Mouse (Mus musculus) forebrain, embryonic 16.5 days (tissue): Measurements from ENCODE around the gene Fam53b. TPM values are rescaled to one million over a fixed set of nuclear protein-coding genes. Genes with fewer than 3 reads are reported as not detected.
A peak's percentile ranks its signal among the peaks of the same experiment; 100 is the strongest.

Experiments used
- ATAC-seq: fragments of 200-750 bp; cut with Nextera tagmentation; 2 replicates; pipeline ENCODE4 v1.8.0; 2017; ENCODE audit warnings: mild to moderate bottlenecking, moderate library complexity
- H3K27ac ChIP-seq: fragments of 300-500 bp; sonication (generic); 2 replicates; pipeline ENCODE4 v1.5.1; 2014; ENCODE audit warnings: low read length, control low read depth
- H3K27me3 ChIP-seq: fragments of 300-500 bp; sonication (generic); replicated peaks from 2 replicates; pipeline ENCODE4 v1.6.1; 2014; ENCODE audit warnings: low read length; ENCODE audit not compliant: control insufficient read depth, insufficient read depth
- H3K36me3 ChIP-seq: fragments of 300-500 bp; sonication (generic); 2 replicates; pipeline ENCODE4 v1.6.1; 2014; ENCODE audit not compliant: control insufficient read depth, insufficient read depth
- H3K4me1 ChIP-seq: fragments of 300-500 bp; sonication (generic); replicated peaks from 2 replicates; pipeline ENCODE4 v1.6.1; 2014; ENCODE audit warnings: low read length; ENCODE audit not compliant: control insufficient read depth, insufficient read depth
- H3K4me2 ChIP-seq: fragments of 300-500 bp; sonication (generic); 2 replicates; pipeline ENCODE4 v1.6.1; 2014; ENCODE audit warnings: mild to moderate bottlenecking, low read length, control low read depth
- H3K4me3 ChIP-seq: fragments of 300-500 bp; sonication (generic); replicated peaks from 2 replicates; pipeline ENCODE4 v1.5.1; 2014; ENCODE audit warnings: mild to moderate bottlenecking, low read length, control low read depth
- H3K9ac ChIP-seq: fragments of 300-500 bp; sonication (generic); replicated peaks from 2 replicates; pipeline ENCODE4 v1.6.1; 2014; ENCODE audit warnings: low read depth, low read length, control low read depth
- H3K9me3 ChIP-seq: fragments of 300-500 bp; sonication (generic); 2 replicates; pipeline ENCODE4 v1.6.1; 2016; ENCODE audit warnings: low read length; ENCODE audit not compliant: control insufficient read depth
- WGBS: fragments of 180-500 bp; shearing (Covaris S2); extraction: QIAGEN DNeasy Blood & Tissue Kit; methylation state at CpG from one replicate; pipeline ENCODE4 v1.1.7; 2014; 5-methylcytosine and 5-hydroxymethylcytosine counted together
- polyA plus RNA-seq: library from polyadenylated mRNA; unstranded; fragments of >200 nt; fragmentation: Nextera tagmentation; extraction: Ambion mirVana; gene quantifications from 2 replicates; pipeline ENCODE4 v1.2.1, GENCODE M21; 2015

Gene Fam53b
- polyA plus RNA-seq, 1 experiment from 2014 or later: 29.2 TPM

GRCm38 (mm10) chr7:132812619-132813415 is 869 bp downstream of the Fam53b start:
- under 1% methylated on average over 59 of the region's 59 CpGs for WGBS
- peak; percentile 18 for ATAC-seq
- peaks cover 49% of the 10 kb centered on the region for H3K4me1 ChIP-seq

GRCm38 (mm10) chr7:132811716-132812618 is 1.7 kb downstream of the Fam53b start:
- WGBS: 9% methylated on average over 23 of the region's 23 CpGs
- H3K4me3 ChIP-seq: peak overlapping the region; percentile 82
- H3K4me2 ChIP-seq: peak overlapping the region; percentile 85
- no peaks in the 10 kb centered on the region for H3K27me3 ChIP-seq
- H3K27ac ChIP-seq: peak overlapping the region; percentile 90
- peak overlapping the region; percentile 90 for H3K9ac ChIP-seq
- ATAC-seq: no peak
- H3K9me3 ChIP-seq: no peaks in the 10 kb centered on the region
- H3K4me1 ChIP-seq: peaks cover 58% of the 10 kb centered on the region
- H3K36me3 ChIP-seq: no peaks in the 10 kb centered on the region

More at GRCm38 (mm10) chr7:132812619-132813415, 869 bp downstream of the Fam53b start:
- Histone ChIP-seq H3K9me3 (no peaks in the 10 kb centered on the region), H3K27ac (peak overlapping the region; percentile 90), H3K4me3 (peak overlapping the region; percentile 82), H3K4me2 (peak overlapping the region; percentile 85), H3K27me3 (no peaks in the 10 kb centered on the region), H3K9ac (peak overlapping the region; percentile 90), H3K36me3 (no peaks in the 10 kb centered on the region)

GRCm38 (mm10) chr7:132810879-132811278 is 2.8 kb downstream of the Fam53b start:
- Histone ChIP-seq H3K4me3 (no peak overlapping the region; the same call in 1 of the 2 replicates), H3K27me3 (no peaks in the 10 kb centered on the region), H3K9ac (no peak overlapping the region), H3K27ac (peak overlapping the region; percentile 71), H3K4me2 (peak overlapping the region; percentile 85), H3K36me3 (no peaks in the 10 kb centered on the region), H3K9me3 (no peaks in the 10 kb centered on the region), H3K4me1 (peaks cover 69% of the 10 kb centered on the region)
- WGBS: 23% methylated on average over 1 of the region's 1 CpGs
- ATAC-seq: peak; percentile 24

GRCm38 (mm10) chr7:132810368-132810767 is 3.3 kb downstream of the Fam53b start:
- no peaks in the 10 kb centered on the region for H3K27me3 ChIP-seq
- H3K4me1 ChIP-seq: peaks cover 74% of the 10 kb centered on the region
- no peak overlapping the region for H3K4me3 ChIP-seq
- H3K36me3 ChIP-seq: no peaks in the 10 kb centered on the region
- peak; percentile 34 for ATAC-seq
- H3K9me3 ChIP-seq: no peaks in the 10 kb centered on the region
- peak overlapping the region; percentile 29 for H3K4me2 ChIP-seq
- WGBS: 12% methylated on average over 6 of the region's 6 CpGs
- H3K27ac ChIP-seq: peak overlapping the region; percentile 71
- H3K9ac ChIP-seq: peak overlapping the region; percentile 24; the same call in 1 of the 2 replicates

GRCm38 (mm10) chr7:132809721-132810120 is 4.0 kb downstream of the Fam53b start:
- no peaks in the 10 kb centered on the region for H3K27me3 ChIP-seq
- peak overlapping the region; percentile 40 for H3K4me2 ChIP-seq
- H3K9ac ChIP-seq: 0 out of 2 replicates have a peak overlapping the region, but pooled peaks have one; percentile 5
- 15% methylated on average over 6 of the region's 6 CpGs for WGBS
- peak overlapping the region; percentile 71 for H3K27ac ChIP-seq
- no peaks in the 10 kb centered on the region for H3K9me3 ChIP-seq
- H3K4me3 ChIP-seq: no peak overlapping the region
- no peak for ATAC-seq
- H3K4me1 ChIP-seq: peaks cover 74% of the 10 kb centered on the region
- H3K36me3 ChIP-seq: no peaks in the 10 kb centered on the region

GRCm38 (mm10) chr7:132808841-132809682 is 4.6 kb downstream of the Fam53b start:
- peak overlapping the region; percentile 35; the same call in 1 of the 2 replicates for H3K9ac ChIP-seq
- peak; percentile 24; the same call in 1 of the 2 replicates for ATAC-seq
- peaks cover 71% of the 10 kb centered on the region for H3K4me1 ChIP-seq
- H3K4me3 ChIP-seq: peak overlapping the region; percentile 7
- no peaks in the 10 kb centered on the region for H3K27me3 ChIP-seq
- H3K36me3 ChIP-seq: no peaks in the 10 kb centered on the region
- peak overlapping the region; percentile 40 for H3K4me2 ChIP-seq
- H3K9me3 ChIP-seq: no peaks in the 10 kb centered on the region
- H3K27ac ChIP-seq: peak overlapping the region; percentile 71
- 4% methylated on average over 20 of the region's 20 CpGs for WGBS

- Histone ChIP-seq H3K4me1 (peaks cover 74% of the 10 kb centered on the region), H3K9me3 (no peaks in the 10 kb centered on the region), H3K27ac (peak overlapping the region; percentile 71; the same call in 1 of the 2 replicates), H3K4me2 (peak overlapping the region; percentile 40), H3K27me3 (no peaks in the 10 kb centered on the region), H3K4me3 (no peak overlapping the region), H3K9ac (peak overlapping the region; percentile 35; the same call in 1 of the 2 replicates), H3K36me3 (no peaks in the 10 kb centered on the region)
- ATAC-seq: no peak
- WGBS: 29% methylated on average over 7 of the region's 7 CpGs
Observed at GRCm38 (mm10) chr7:132808051-132808796, 5.5 kb downstream of the Fam53b start.
